Mouse (Mus musculus): ENCODE results near the gene Vezt.

Vezt gene

DNA sequence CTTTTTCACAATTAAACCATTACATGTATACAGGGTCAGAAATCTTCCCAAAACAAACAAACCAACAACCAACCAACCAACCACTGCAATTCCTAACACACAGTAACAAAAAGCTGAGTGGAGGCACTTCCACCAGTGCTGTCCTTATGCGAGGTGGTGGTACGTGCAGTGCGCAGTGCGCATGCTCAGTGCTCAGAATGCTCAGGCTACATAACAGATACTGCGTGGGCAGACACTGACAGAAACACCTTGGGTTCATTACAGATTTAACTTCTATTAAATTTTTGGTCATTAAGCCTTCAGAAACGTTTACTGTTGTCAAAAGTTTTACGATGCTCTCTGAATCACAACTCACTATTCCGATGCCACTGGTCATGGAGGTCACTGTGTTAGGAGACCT, 18.2 kb downstream of the Vezt start:
- Histone ChIP-seq H3K27me3 (ENCODE audit: control insufficient read depth, insufficient read depth, low read length, poor library complexity, severe bottlenecking) (no peaks in the 10 kb centered on the region), H3K36me3 (ENCODE audit: control insufficient read depth, insufficient read depth, low read length, poor library complexity, severe bottlenecking) (no peaks in the 10 kb centered on the region)
- DNase-seq (ENCODE audit: low read depth, low spot score) = no peak

DNA sequence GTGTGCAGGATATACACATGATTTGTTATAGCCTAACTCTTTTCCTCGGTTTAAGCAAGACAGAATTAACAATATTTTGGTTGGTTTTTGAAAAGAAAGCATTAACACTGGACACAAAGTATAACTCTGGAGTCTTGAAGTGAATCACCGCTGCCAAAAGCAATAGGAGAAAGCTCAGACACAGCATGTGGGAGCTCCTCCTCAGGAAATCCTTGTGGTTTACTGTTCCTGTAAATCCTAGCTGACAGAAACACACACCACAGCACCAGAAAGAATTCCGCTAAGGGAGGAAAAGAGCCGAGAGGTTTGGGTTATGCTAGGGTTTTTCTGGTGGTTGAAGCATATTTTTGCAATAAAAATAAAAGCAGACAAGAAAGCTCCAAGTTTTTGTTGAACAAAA, 21.4 kb downstream of the Vezt start:
- H3K27me3 ChIP-seq (ENCODE audit: control insufficient read depth, insufficient read depth, low read length, poor library complexity, severe bottlenecking) = no peaks in the 10 kb centered on the region
- DNase-seq (ENCODE audit: low read depth, low spot score) = no peak
- no peaks in the 10 kb centered on the region for H3K36me3 ChIP-seq (ENCODE audit: control insufficient read depth, insufficient read depth, low read length, poor library complexity, severe bottlenecking)

GRCm38 (mm10) chr10:94013196-94013595, 22.4 kb downstream of the Vezt start:
- no peaks in the 10 kb centered on the region for H3K36me3 ChIP-seq (ENCODE audit: control insufficient read depth, insufficient read depth, low read length, poor library complexity, severe bottlenecking)
- DNase-seq (ENCODE audit: low read depth, low spot score) = peak; percentile 77
- no peaks in the 10 kb centered on the region for H3K27me3 ChIP-seq (ENCODE audit: control insufficient read depth, insufficient read depth, low read length, poor library complexity, severe bottlenecking)

- H3K27me3 ChIP-seq (ENCODE audit: control insufficient read depth, insufficient read depth, low read length, poor library complexity, severe bottlenecking) = no peaks in the 10 kb centered on the region
- H3K36me3 ChIP-seq (ENCODE audit: control insufficient read depth, insufficient read depth, low read length, poor library complexity, severe bottlenecking) = 0 out of 2 replicates have a peak, but pooled peaks cover 2% of the 10 kb centered on the region
- no peak for DNase-seq (ENCODE audit: low read depth, low spot score)
Observed at GRCm38 (mm10) chr10:94011024-94011423, 24.6 kb downstream of the Vezt start.

DNA sequence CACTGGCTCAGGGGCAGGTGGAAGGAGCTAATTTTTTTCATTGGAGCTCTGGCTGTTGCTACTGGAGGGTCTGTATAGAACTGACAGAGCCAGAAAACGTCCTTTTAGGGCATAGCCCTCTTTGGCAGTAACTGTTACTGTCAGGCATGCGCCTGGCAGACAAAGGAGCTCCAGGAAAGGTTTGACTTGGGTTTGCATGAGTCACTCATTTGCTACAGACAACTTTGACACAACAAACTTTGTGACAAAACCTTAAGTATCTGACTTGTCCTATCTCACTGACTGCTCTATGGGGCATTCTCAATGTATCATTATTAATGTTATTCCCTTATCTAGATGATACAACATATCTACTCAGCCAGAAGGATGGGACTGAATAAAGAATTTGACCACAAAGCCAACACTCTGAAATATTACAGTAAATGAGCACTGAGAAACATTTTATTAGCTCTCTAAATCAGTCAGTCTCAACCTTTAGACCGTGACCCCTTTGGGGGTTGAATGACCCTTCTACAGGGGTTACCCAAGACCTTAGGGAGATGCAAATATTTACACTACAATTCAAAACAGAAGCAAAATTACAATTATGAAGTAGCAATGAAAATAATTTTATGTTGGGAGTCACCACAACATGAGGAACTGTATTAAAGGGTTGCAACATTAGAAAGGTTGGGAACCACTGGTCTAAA, 25.5 kb downstream of the Vezt start:
- DNase-seq (ENCODE audit: low read depth, low spot score) = no peak
- no peaks in the 10 kb centered on the region for H3K27me3 ChIP-seq (ENCODE audit: control insufficient read depth, insufficient read depth, low read length, poor library complexity, severe bottlenecking)
- H3K36me3 ChIP-seq (ENCODE audit: control insufficient read depth, insufficient read depth, low read length, poor library complexity, severe bottlenecking) = 0 out of 2 replicates have a peak, but pooled peaks cover 2% of the 10 kb centered on the region

- Histone ChIP-seq H3K27me3 (ENCODE audit: control insufficient read depth, insufficient read depth, low read length, poor library complexity, severe bottlenecking) (no peaks in the 10 kb centered on the region), H3K36me3 (ENCODE audit: control insufficient read depth, insufficient read depth, low read length, poor library complexity, severe bottlenecking) (peaks cover 4% of the 10 kb centered on the region; the same call in 1 of the 2 replicates)
- DNase-seq (ENCODE audit: low read depth, low spot score) = no peak
Observed at GRCm38 (mm10) chr10:94008356-94008755, 27.3 kb downstream of the Vezt start.

DNA sequence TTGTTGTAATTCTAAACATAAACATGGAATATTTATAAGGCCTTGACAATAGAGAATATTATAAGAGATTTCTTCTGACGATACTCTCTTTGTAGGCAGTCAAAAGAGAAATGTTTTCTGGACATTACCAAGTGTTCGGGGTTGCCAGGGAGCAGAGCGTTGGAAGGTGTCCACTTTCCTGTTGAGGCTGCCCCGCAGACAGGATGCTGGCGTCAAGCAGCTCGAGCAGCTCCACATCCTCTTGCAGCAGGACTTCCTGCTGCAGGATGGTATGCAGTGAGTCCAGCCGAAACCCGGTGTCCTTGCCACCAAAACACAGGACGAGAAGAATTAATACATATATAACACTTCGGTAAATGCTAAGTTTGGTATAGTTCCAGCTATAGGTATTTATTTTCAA, 35.4 kb downstream of the Vezt start:
- H3K27me3 ChIP-seq (ENCODE audit: control insufficient read depth, insufficient read depth, low read length, poor library complexity, severe bottlenecking) = no peaks in the 10 kb centered on the region
- peaks cover 3% of the 10 kb centered on the region; the same call in 1 of the 2 replicates for H3K36me3 ChIP-seq (ENCODE audit: control insufficient read depth, insufficient read depth, low read length, poor library complexity, severe bottlenecking)
- DNase-seq (ENCODE audit: low read depth, low spot score) = no peak

- Histone ChIP-seq H3K36me3 (ENCODE audit: control insufficient read depth, insufficient read depth, low read length, poor library complexity, severe bottlenecking) (peaks cover 3% of the 10 kb centered on the region; the same call in 1 of the 2 replicates), H3K27me3 (ENCODE audit: control insufficient read depth, insufficient read depth, low read length, poor library complexity, severe bottlenecking) (no peaks in the 10 kb centered on the region)
Observed at GRCm38 (mm10) chr10:93999357-93999756, 36.3 kb downstream of the Vezt start.

DNA sequence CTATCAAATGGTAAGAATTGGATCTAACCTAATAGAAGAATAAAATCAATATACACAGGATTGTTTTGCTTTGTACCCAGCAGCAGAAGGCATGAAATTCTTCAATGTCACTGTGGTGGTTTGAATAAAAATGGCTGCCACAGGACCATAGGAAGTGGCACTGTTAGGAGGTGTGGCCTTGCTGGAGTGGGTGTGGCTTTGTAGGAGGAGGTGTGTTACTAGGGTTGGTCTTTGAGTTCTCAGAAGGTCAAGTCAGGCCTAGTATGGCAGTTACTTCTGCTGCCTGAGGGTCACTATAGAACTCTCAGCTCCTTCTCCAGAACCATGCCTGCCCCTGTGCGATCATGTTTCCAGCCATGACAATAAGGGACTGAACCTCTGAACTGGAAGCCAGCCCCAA, 40.5 kb downstream of the Vezt start:
- H3K36me3 ChIP-seq (ENCODE audit: control insufficient read depth, insufficient read depth, low read length, poor library complexity, severe bottlenecking) = peaks cover 2% of the 10 kb centered on the region
- H3K27me3 ChIP-seq (ENCODE audit: control insufficient read depth, insufficient read depth, low read length, poor library complexity, severe bottlenecking) = no peaks in the 10 kb centered on the region
- DNase-seq (ENCODE audit: low read depth, low spot score) = no peak

More at GRCm38 (mm10) chr10:93999357-93999756, 36.3 kb downstream of the Vezt start:
- DNase-seq (ENCODE audit: low read depth, low spot score) = no peak

DNA sequence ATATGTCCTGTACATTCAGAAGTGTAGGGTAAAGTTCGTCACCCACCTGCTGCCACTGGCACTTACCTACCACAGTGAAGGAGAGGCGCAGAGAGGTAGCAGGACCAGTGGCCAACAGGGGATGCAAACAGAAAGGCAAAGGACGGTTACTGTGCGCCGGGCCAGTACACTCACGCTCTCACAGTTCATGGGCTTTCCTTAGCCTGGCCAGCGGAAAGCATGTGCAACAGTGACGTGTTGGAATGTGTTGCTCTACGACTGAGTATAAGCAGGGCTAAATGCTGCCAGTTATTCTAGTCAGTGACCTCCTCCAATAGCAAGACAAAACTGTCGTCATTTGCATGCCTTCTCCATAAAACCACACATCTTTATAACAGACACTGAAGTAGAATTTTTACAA, 41.5 kb downstream of the Vezt start:
- DNase-seq (ENCODE audit: low read depth, low spot score) = no peak
- H3K27me3 ChIP-seq (ENCODE audit: control insufficient read depth, insufficient read depth, low read length, poor library complexity, severe bottlenecking) = no peaks in the 10 kb centered on the region
- peaks cover 2% of the 10 kb centered on the region for H3K36me3 ChIP-seq (ENCODE audit: control insufficient read depth, insufficient read depth, low read length, poor library complexity, severe bottlenecking)

- no peak for DNase-seq (ENCODE audit: low read depth, low spot score)
- Histone ChIP-seq H3K36me3 (ENCODE audit: control insufficient read depth, insufficient read depth, low read length, poor library complexity, severe bottlenecking) (peaks cover 4% of the 10 kb centered on the region), H3K27me3 (ENCODE audit: control insufficient read depth, insufficient read depth, low read length, poor library complexity, severe bottlenecking) (no peaks in the 10 kb centered on the region)
Observed at GRCm38 (mm10) chr10:93985357-93985756, 50.3 kb downstream of the Vezt start.

- DNase-seq (ENCODE audit: low read depth, low spot score) = no peak
- 0 out of 2 replicates have a peak, but pooled peaks cover 2% of the 10 kb centered on the region for H3K36me3 ChIP-seq (ENCODE audit: control insufficient read depth, insufficient read depth, low read length, poor library complexity, severe bottlenecking)
- no peaks in the 10 kb centered on the region for H3K27me3 ChIP-seq (ENCODE audit: control insufficient read depth, insufficient read depth, low read length, poor library complexity, severe bottlenecking)
Observed at GRCm38 (mm10) chr10:93969306-93969705, 66.3 kb downstream of the Vezt start.

DNA sequence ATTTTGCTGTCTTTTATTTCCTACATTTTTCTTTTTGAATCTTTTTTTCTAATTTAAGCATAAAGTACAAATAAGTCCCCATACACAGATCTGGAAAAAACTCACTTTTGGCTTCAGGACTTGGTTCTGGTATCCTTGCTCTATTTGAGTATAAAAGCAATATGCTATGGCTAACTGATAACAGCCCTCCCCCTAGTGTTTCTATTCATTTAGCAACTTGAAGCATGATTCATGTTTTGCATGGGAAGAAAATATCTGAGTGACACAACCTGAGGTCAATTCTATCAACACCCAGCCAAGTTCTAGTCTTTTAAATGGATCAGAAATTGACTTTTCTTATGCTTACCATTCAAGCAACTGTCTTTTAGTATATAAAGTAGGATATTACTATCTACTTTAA, 68.1 kb downstream of the Vezt start:
- DNase-seq (ENCODE audit: low read depth, low spot score) = no peak
- Histone ChIP-seq H3K27me3 (ENCODE audit: control insufficient read depth, insufficient read depth, low read length, poor library complexity, severe bottlenecking) (no peaks in the 10 kb centered on the region), H3K36me3 (ENCODE audit: control insufficient read depth, insufficient read depth, low read length, poor library complexity, severe bottlenecking) (0 out of 2 replicates have a peak, but pooled peaks cover 2% of the 10 kb centered on the region)

GRCm38 (mm10) chr10:93954023-93954422, 81.6 kb downstream of the Vezt start:
- Histone ChIP-seq H3K27me3 (ENCODE audit: control insufficient read depth, insufficient read depth, low read length, poor library complexity, severe bottlenecking) (no peaks in the 10 kb centered on the region; the same call in 1 of the 2 replicates), H3K36me3 (ENCODE audit: control insufficient read depth, insufficient read depth, low read length, poor library complexity, severe bottlenecking) (no peaks in the 10 kb centered on the region)
- DNase-seq (ENCODE audit: low read depth, low spot score) = no peak

DNA sequence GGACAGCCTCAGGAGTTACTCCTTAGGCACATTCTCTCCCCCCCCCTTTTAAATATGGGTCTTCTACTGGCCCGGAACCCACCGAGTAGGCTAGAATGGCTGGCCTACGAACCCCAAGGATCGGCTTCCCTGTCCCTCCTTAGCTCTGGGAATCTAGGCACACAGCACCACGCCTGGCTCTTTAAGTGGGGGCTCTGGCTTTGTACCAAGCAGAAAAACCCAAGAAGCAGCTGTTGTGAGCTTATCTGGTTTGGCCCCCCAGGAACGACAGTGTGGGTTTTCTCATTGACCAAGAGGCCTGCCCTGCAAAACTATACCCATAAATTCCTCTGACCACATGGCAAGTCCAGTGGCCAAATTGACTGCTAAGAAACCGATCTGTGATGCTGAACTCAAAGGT, 82.1 kb downstream of the Vezt start:
- Histone ChIP-seq H3K27me3 (ENCODE audit: control insufficient read depth, insufficient read depth, low read length, poor library complexity, severe bottlenecking) (no peaks in the 10 kb centered on the region; the same call in 1 of the 2 replicates), H3K36me3 (ENCODE audit: control insufficient read depth, insufficient read depth, low read length, poor library complexity, severe bottlenecking) (no peaks in the 10 kb centered on the region)
- DNase-seq (ENCODE audit: low read depth, low spot score) = no peak

DNA sequence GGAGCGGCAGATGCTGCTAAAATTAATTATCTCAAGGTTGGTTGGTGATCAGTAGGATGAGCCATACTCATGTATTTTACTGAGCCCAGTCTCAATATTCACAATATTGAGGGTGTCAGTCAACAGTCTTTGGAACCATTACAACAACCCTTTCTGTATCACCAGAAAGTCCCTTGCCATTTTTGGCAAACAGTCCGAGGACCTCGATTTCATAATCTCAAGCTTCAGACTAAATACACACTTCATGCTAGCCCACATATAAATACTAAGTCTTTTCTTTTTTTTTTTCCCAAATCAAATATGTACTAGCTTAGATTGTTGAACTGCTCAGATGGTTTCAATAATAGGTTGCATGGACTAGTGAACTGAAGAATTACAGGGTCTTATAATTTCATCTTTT, 84.6 kb downstream of the Vezt start:
- Histone ChIP-seq H3K36me3 (ENCODE audit: control insufficient read depth, insufficient read depth, low read length, poor library complexity, severe bottlenecking) (no peaks in the 10 kb centered on the region), H3K27me3 (ENCODE audit: control insufficient read depth, insufficient read depth, low read length, poor library complexity, severe bottlenecking) (no peaks in the 10 kb centered on the region; the same call in 1 of the 2 replicates)
- no peak for DNase-seq (ENCODE audit: low read depth, low spot score)

Data from splenic B cell, adult 2 months (primary cell).